Mouse (Mus musculus): ENCODE results near the gene Rps11.

The Rps11 gene

GRCm38 (mm10) chr7:45149545-45149944 lies 25.3 kb upstream of the Rps11 start:
- TF ChIP-seq POU5F1 (IDR thresholded peaks at IDR 0.05; ENCODE audit: borderline replicate concordance, low read length) (no peak), NANOG (IDR thresholded peaks at IDR 0.05; ENCODE audit: borderline replicate concordance, low read length) (no peak), CTCF (conservative IDR thresholded peaks at IDR 0.05; ENCODE audit: low read length) (no peak)
- no peak overlapping the region for H3K4me3 ChIP-seq (replicated peaks; ENCODE audit: low read length)
- H3K4me1 ChIP-seq (replicated peaks; ENCODE audit: low read depth, low read length) = peaks cover 37% of the 10 kb centered on the region

GRCm38 (mm10) chr7:45148534-45149098 lies 24.4 kb upstream of the Rps11 start:
- TF ChIP-seq CTCF (conservative IDR thresholded peaks at IDR 0.05; ENCODE audit: low read length) (no peak), NANOG (IDR thresholded peaks at IDR 0.05; ENCODE audit: borderline replicate concordance, low read length) (no peak), POU5F1 (IDR thresholded peaks at IDR 0.05; ENCODE audit: borderline replicate concordance, low read length) (no peak)
- no peaks in the 10 kb centered on the region for H3K27me3 ChIP-seq (ENCODE audit: insufficient read depth, low read length)
- peaks cover 37% of the 10 kb centered on the region for H3K4me1 ChIP-seq (replicated peaks; ENCODE audit: low read depth, low read length)
- H3K9me3 ChIP-seq (ENCODE audit: low read length) = no peaks in the 10 kb centered on the region
- H3K36me3 ChIP-seq (ENCODE audit: insufficient read depth, low read length) = peaks cover 81% of the 10 kb centered on the region
- H3K4me3 ChIP-seq (replicated peaks; ENCODE audit: low read length) = no peak overlapping the region

More at GRCm38 (mm10) chr7:45149545-45149944, 25.3 kb upstream of the Rps11 start:
- Histone ChIP-seq H3K36me3 (ENCODE audit: insufficient read depth, low read length) (peaks cover 71% of the 10 kb centered on the region), H3K9me3 (ENCODE audit: low read length) (no peaks in the 10 kb centered on the region), H3K27me3 (ENCODE audit: insufficient read depth, low read length) (no peaks in the 10 kb centered on the region)

GRCm38 (mm10) chr7:45147899-45148298 lies 23.7 kb upstream of the Rps11 start:
- H3K9me3 ChIP-seq (ENCODE audit: low read length) = no peaks in the 10 kb centered on the region
- peaks cover 88% of the 10 kb centered on the region for H3K36me3 ChIP-seq (ENCODE audit: insufficient read depth, low read length)
- H3K4me1 ChIP-seq (replicated peaks; ENCODE audit: low read depth, low read length) = peaks cover 31% of the 10 kb centered on the region
- H3K27me3 ChIP-seq (ENCODE audit: insufficient read depth, low read length) = no peaks in the 10 kb centered on the region
- H3K4me3 ChIP-seq (replicated peaks; ENCODE audit: low read length) = no peak overlapping the region
- TF ChIP-seq CTCF (conservative IDR thresholded peaks at IDR 0.05; ENCODE audit: low read length) = no peak
- TF ChIP-seq POU5F1 (IDR thresholded peaks at IDR 0.05; ENCODE audit: borderline replicate concordance, low read length) = no peak
- no peak for TF ChIP-seq NANOG (IDR thresholded peaks at IDR 0.05; ENCODE audit: borderline replicate concordance, low read length)

GRCm38 (mm10) chr7:45147267-45147666 lies 23.0 kb upstream of the Rps11 start:
- Histone ChIP-seq H3K27me3 (ENCODE audit: insufficient read depth, low read length) (no peaks in the 10 kb centered on the region), H3K4me3 (replicated peaks; ENCODE audit: low read length) (no peak overlapping the region), H3K36me3 (ENCODE audit: insufficient read depth, low read length) (peaks cover 94% of the 10 kb centered on the region), H3K9me3 (ENCODE audit: low read length) (no peaks in the 10 kb centered on the region), H3K4me1 (replicated peaks; ENCODE audit: low read depth, low read length) (peaks cover 31% of the 10 kb centered on the region)
- no peak for TF ChIP-seq CTCF (conservative IDR thresholded peaks at IDR 0.05; ENCODE audit: low read length)
- TF ChIP-seq NANOG (IDR thresholded peaks at IDR 0.05; ENCODE audit: borderline replicate concordance, low read length) = no peak
- no peak for TF ChIP-seq POU5F1 (IDR thresholded peaks at IDR 0.05; ENCODE audit: borderline replicate concordance, low read length)

GRCm38 (mm10) chr7:45145460-45145859 lies 21.2 kb upstream of the Rps11 start:
- H3K4me3 ChIP-seq (replicated peaks; ENCODE audit: low read length) = no peak overlapping the region
- H3K36me3 ChIP-seq (ENCODE audit: insufficient read depth, low read length) = peaks cover 94% of the 10 kb centered on the region
- H3K27me3 ChIP-seq (ENCODE audit: insufficient read depth, low read length) = no peaks in the 10 kb centered on the region
- peaks cover 14% of the 10 kb centered on the region for H3K4me1 ChIP-seq (replicated peaks; ENCODE audit: low read depth, low read length)
- H3K9me3 ChIP-seq (ENCODE audit: low read length) = no peaks in the 10 kb centered on the region
- TF ChIP-seq NANOG (IDR thresholded peaks at IDR 0.05; ENCODE audit: borderline replicate concordance, low read length) = no peak
- TF ChIP-seq POU5F1 (IDR thresholded peaks at IDR 0.05; ENCODE audit: borderline replicate concordance, low read length) = no peak
- TF ChIP-seq CTCF (conservative IDR thresholded peaks at IDR 0.05; ENCODE audit: low read length) = no peak

GRCm38 (mm10) chr7:45144368-45145174 lies 20.3 kb upstream of the Rps11 start:
- no peak for TF ChIP-seq NANOG (IDR thresholded peaks at IDR 0.05; ENCODE audit: borderline replicate concordance, low read length)
- TF ChIP-seq CTCF (conservative IDR thresholded peaks at IDR 0.05; ENCODE audit: low read length) = no peak
- TF ChIP-seq POU5F1 (IDR thresholded peaks at IDR 0.05; ENCODE audit: borderline replicate concordance, low read length) = no peak
- no peaks in the 10 kb centered on the region for H3K9me3 ChIP-seq (ENCODE audit: low read length)
- H3K4me3 ChIP-seq (replicated peaks; ENCODE audit: low read length) = no peak overlapping the region
- H3K27me3 ChIP-seq (ENCODE audit: insufficient read depth, low read length) = no peaks in the 10 kb centered on the region
- peaks cover 93% of the 10 kb centered on the region for H3K36me3 ChIP-seq (ENCODE audit: insufficient read depth, low read length)
- H3K4me1 ChIP-seq (replicated peaks; ENCODE audit: low read depth, low read length) = peaks cover 9% of the 10 kb centered on the region

GRCm38 (mm10) chr7:45141914-45142313 lies 17.7 kb upstream of the Rps11 start:
- H3K27me3 ChIP-seq (ENCODE audit: insufficient read depth, low read length) = peaks cover 9% of the 10 kb centered on the region; the same call in 1 of the 2 replicates
- peaks cover 12% of the 10 kb centered on the region for H3K4me1 ChIP-seq (replicated peaks; ENCODE audit: low read depth, low read length)
- TF ChIP-seq CTCF (conservative IDR thresholded peaks at IDR 0.05; ENCODE audit: low read length) = no peak
- TF ChIP-seq NANOG (IDR thresholded peaks at IDR 0.05; ENCODE audit: borderline replicate concordance, low read length) = no peak
- TF ChIP-seq POU5F1 (IDR thresholded peaks at IDR 0.05; ENCODE audit: borderline replicate concordance, low read length) = no peak
- no peaks in the 10 kb centered on the region for H3K9me3 ChIP-seq (ENCODE audit: low read length)
- H3K36me3 ChIP-seq (ENCODE audit: insufficient read depth, low read length) = peaks cover 66% of the 10 kb centered on the region
- H3K4me3 ChIP-seq (replicated peaks; ENCODE audit: low read length) = no peak overlapping the region

- Histone ChIP-seq H3K36me3 (ENCODE audit: insufficient read depth, low read length) (peaks cover 60% of the 10 kb centered on the region), H3K4me1 (replicated peaks; ENCODE audit: low read depth, low read length) (peaks cover 16% of the 10 kb centered on the region), H3K4me3 (replicated peaks; ENCODE audit: low read length) (no peak overlapping the region), H3K9me3 (ENCODE audit: low read length) (no peaks in the 10 kb centered on the region), H3K27me3 (ENCODE audit: insufficient read depth, low read length) (peaks cover 13% of the 10 kb centered on the region; the same call in 1 of the 2 replicates)
- TF ChIP-seq POU5F1 (IDR thresholded peaks at IDR 0.05; ENCODE audit: borderline replicate concordance, low read length) (no peak), CTCF (conservative IDR thresholded peaks at IDR 0.05; ENCODE audit: low read length) (no peak), NANOG (IDR thresholded peaks at IDR 0.05; ENCODE audit: borderline replicate concordance, low read length) (no peak)
Observed at GRCm38 (mm10) chr7:45141319-45141718, 17.1 kb upstream of the Rps11 start.
